Mouse (Mus musculus): Measurements from ENCODE around the gene Jmjd1c. TPM values are rescaled to one million over a fixed set of nuclear protein-coding genes. Genes with fewer than 3 reads are reported as not detected.

Gene Jmjd1c
- polyA plus RNA-seq, 1 experiment = 10.3 TPM

- TF ChIP-seq GATA1 (IDR thresholded peaks at IDR 0.05; ENCODE audit: low read length) = no peak
Observed at GRCm38 (mm10) chr10:67061823-67062222, 34.1 kb upstream of the Jmjd1c start.

- TF ChIP-seq GATA1 (IDR thresholded peaks at IDR 0.05; ENCODE audit: low read length) = no peak
Observed at GRCm38 (mm10) chr10:67065277-67065887, 30.5 kb upstream of the Jmjd1c start.

GRCm38 (mm10) chr10:67065927-67066326, 30.0 kb upstream of the Jmjd1c start:
- TF ChIP-seq GATA1 (IDR thresholded peaks at IDR 0.05; ENCODE audit: low read length) = no peak

- TF ChIP-seq GATA1 (IDR thresholded peaks at IDR 0.05; ENCODE audit: low read length) = no peak
Observed at GRCm38 (mm10) chr10:67066421-67066820, 29.5 kb upstream of the Jmjd1c start.

- no peak for TF ChIP-seq GATA1 (IDR thresholded peaks at IDR 0.05; ENCODE audit: low read length)
Observed at GRCm38 (mm10) chr10:67069013-67069412, 26.9 kb upstream of the Jmjd1c start.

- TF ChIP-seq GATA1 (IDR thresholded peaks at IDR 0.05; ENCODE audit: low read length) = no peak
Observed at GRCm38 (mm10) chr10:67071389-67071788, 24.5 kb upstream of the Jmjd1c start.

- no peak for TF ChIP-seq GATA1 (IDR thresholded peaks at IDR 0.05; ENCODE audit: low read length)
Observed at GRCm38 (mm10) chr10:67071884-67072283, 24.0 kb upstream of the Jmjd1c start.

- TF ChIP-seq GATA1 (IDR thresholded peaks at IDR 0.05; ENCODE audit: low read length) = no peak
Observed at GRCm38 (mm10) chr10:67072600-67072999, 23.3 kb upstream of the Jmjd1c start.

GRCm38 (mm10) chr10:67073577-67073976, 22.3 kb upstream of the Jmjd1c start:
- no peak for TF ChIP-seq GATA1 (IDR thresholded peaks at IDR 0.05; ENCODE audit: low read length)

- TF ChIP-seq GATA1 (IDR thresholded peaks at IDR 0.05; ENCODE audit: low read length) = no peak
Observed at GRCm38 (mm10) chr10:67075931-67076878, 19.7 kb upstream of the Jmjd1c start.

GRCm38 (mm10) chr10:67079030-67079429, 16.9 kb upstream of the Jmjd1c start:
- TF ChIP-seq GATA1 (IDR thresholded peaks at IDR 0.05; ENCODE audit: low read length) = no peak

- no peak for TF ChIP-seq GATA1 (IDR thresholded peaks at IDR 0.05; ENCODE audit: low read length)
Observed at GRCm38 (mm10) chr10:67081206-67082007, 14.5 kb upstream of the Jmjd1c start.

GRCm38 (mm10) chr10:67082531-67082930, 13.4 kb upstream of the Jmjd1c start:
- TF ChIP-seq GATA1 (IDR thresholded peaks at IDR 0.05; ENCODE audit: low read length) = no peak

- TF ChIP-seq GATA1 (IDR thresholded peaks at IDR 0.05; ENCODE audit: low read length) = no peak
Observed at GRCm38 (mm10) chr10:67083446-67084166, 12.3 kb upstream of the Jmjd1c start.

GRCm38 (mm10) chr10:67085124-67085523, 10.8 kb upstream of the Jmjd1c start:
- no peak for TF ChIP-seq GATA1 (IDR thresholded peaks at IDR 0.05; ENCODE audit: low read length)
